Mouse (Mus musculus) kidney, embryonic 14.5 days (tissue): ENCODE measurements around the gene Nyap2. TPM values are rescaled to one million over a fixed set of nuclear protein-coding genes. Genes with fewer than 3 reads are reported as not detected.

ENCODE experiments used
- ATAC-seq: fragments of 200-750 bp; cut with Nextera tagmentation; 2 replicates; pipeline ENCODE4 v1.8.0; 2017; ENCODE audit warnings: moderate number of reproducible peaks, mild to moderate bottlenecking, moderate TSS enrichment, moderate library complexity; ENCODE audit not compliant: low FRiP score, low TSS enrichment
- H3K27ac ChIP-seq: fragments of 300-500 bp; sonication (generic); 2 replicates; pipeline ENCODE4 v1.5.1; 2014; ENCODE audit warnings: low read depth, mild to moderate bottlenecking, low read length, moderate library complexity, mixed read lengths
- H3K27me3 ChIP-seq: fragments of 300-500 bp; sonication (generic); 2 replicates; pipeline ENCODE4 v1.6.1; 2014; ENCODE audit warnings: mild to moderate bottlenecking, low read length; ENCODE audit not compliant: control insufficient read depth, insufficient read depth
- H3K36me3 ChIP-seq: fragments of 300-500 bp; sonication (generic); 2 replicates; pipeline ENCODE4 v1.6.1; 2014; ENCODE audit warnings: low read length, mixed read lengths; ENCODE audit not compliant: control insufficient read depth, insufficient read depth
- H3K4me1 ChIP-seq: fragments of 300-500 bp; sonication (generic); 2 replicates; pipeline ENCODE4 v1.6.1; 2014; ENCODE audit warnings: low read length, mixed read lengths; ENCODE audit not compliant: control insufficient read depth, insufficient read depth
- H3K4me2 ChIP-seq: fragments of 300-500 bp; sonication (generic); replicated peaks from 2 replicates; pipeline ENCODE4 v1.6.1; 2014; ENCODE audit warnings: low read depth, mild to moderate bottlenecking, low read length
- H3K4me3 ChIP-seq: fragments of 300-500 bp; sonication (generic); 2 replicates; pipeline ENCODE4 v1.5.1; 2014; ENCODE audit warnings: mild to moderate bottlenecking, low read length
- H3K9ac ChIP-seq: fragments of 300-500 bp; sonication (generic); 2 replicates; pipeline ENCODE4 v1.6.1; 2014; ENCODE audit warnings: low read depth, mild to moderate bottlenecking, low read length, moderate library complexity
- H3K9me3 ChIP-seq: fragments of 300-500 bp; sonication (generic); 2 replicates; pipeline ENCODE4 v1.6.1; 2016; ENCODE audit warnings: low read length; ENCODE audit not compliant: control insufficient read depth
- WGBS: fragments of 180-500 bp; shearing (Covaris S2); extraction: QIAGEN DNeasy Blood & Tissue Kit; methylation state at CpG from one replicate; pipeline ENCODE4 v1.1.7; 2014; 5-methylcytosine and 5-hydroxymethylcytosine counted together
- polyA plus RNA-seq: library from polyadenylated mRNA; unstranded; fragments of >200 nt; fragmentation: Nextera tagmentation; extraction: Ambion mirVana; gene quantifications from 2 replicates; pipeline ENCODE4 v1.2.1, GENCODE M21; 2014

Gene Nyap2
- polyA plus RNA-seq, 1 experiment from 2014 or later, result not detected

DNA sequence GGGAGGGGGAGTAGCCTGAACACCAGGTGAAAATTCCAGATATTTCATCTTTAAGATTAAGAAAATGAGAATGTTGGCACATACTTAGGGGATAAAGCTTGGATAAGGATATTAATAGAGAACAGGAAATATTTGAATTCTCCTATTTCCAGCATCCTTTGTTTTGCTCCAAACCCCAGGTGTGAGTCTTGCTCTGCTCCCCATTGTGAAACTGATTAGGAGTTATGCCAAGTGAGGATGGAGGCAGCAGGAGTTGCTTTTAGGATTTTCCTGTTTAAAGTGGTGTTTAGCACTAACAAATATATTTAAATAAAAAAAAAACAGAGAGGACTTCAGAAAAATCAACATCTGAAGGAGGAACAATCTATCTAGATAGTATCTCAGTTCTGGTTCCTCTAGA, 68.8 kb downstream of the Nyap2 start:
- no peak overlapping the region for H3K27ac ChIP-seq
- H3K9me3 ChIP-seq, result no peaks in the 10 kb centered on the region
- no peaks in the 10 kb centered on the region for H3K4me1 ChIP-seq
- no peak for ATAC-seq
- H3K4me3 ChIP-seq, result no peak overlapping the region
- no peak overlapping the region for H3K4me2 ChIP-seq
- no peak overlapping the region for H3K9ac ChIP-seq
- H3K36me3 ChIP-seq, result no peaks in the 10 kb centered on the region
- H3K27me3 ChIP-seq, result no peaks in the 10 kb centered on the region

DNA sequence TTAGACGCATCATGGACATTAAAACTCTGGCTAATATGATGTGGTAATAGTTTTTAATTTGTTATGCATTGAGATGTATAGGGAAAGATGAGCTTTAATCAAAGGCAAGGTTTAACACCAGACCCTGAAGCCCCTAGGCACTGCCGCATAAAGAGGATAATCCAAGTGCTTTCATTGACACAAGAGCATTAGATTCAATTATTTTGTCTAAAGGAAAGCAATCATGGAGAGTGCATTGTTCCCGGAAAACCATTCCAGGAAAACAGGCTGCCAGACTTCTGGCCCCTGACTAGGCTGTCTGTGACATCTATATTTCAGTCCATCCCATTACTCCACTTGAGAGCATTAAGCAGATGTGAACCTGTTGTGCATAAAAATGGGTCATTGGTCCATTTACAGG, 92.5 kb downstream of the Nyap2 start:
- ATAC-seq, result no peak
- Histone ChIP-seq H3K9ac (no peak overlapping the region), H3K27ac (no peak overlapping the region), H3K9me3 (no peaks in the 10 kb centered on the region), H3K4me1 (no peaks in the 10 kb centered on the region), H3K36me3 (no peaks in the 10 kb centered on the region), H3K27me3 (no peaks in the 10 kb centered on the region), H3K4me3 (no peak overlapping the region), H3K4me2 (no peak overlapping the region)
- WGBS, result 76% methylated on average over 3 of the region's 3 CpGs

DNA sequence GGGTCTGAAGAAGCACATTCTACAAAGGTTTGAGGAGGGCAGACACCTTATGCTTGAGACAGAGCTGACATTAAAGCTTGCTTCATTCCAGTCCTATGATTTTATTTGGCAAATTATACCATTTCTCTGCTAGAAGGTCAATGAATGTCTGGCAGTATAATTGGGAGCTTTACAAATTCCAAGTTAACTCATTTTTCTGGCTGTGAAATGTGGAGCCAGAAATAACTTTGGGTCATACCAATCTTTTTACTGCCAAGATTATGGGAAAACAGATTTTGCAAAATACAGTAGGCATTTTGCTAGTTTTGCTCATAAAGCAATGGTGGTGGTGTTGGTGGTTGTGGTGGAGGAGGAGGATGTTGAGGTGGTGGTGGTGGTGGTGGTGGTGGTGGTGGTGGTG, 96.0 kb downstream of the Nyap2 start:
- no peak for ATAC-seq
- Histone ChIP-seq H3K27ac (no peak overlapping the region), H3K9me3 (no peaks in the 10 kb centered on the region), H3K4me3 (no peak overlapping the region), H3K4me2 (no peak overlapping the region), H3K27me3 (no peaks in the 10 kb centered on the region), H3K9ac (no peak overlapping the region), H3K36me3 (no peaks in the 10 kb centered on the region), H3K4me1 (no peaks in the 10 kb centered on the region)

DNA sequence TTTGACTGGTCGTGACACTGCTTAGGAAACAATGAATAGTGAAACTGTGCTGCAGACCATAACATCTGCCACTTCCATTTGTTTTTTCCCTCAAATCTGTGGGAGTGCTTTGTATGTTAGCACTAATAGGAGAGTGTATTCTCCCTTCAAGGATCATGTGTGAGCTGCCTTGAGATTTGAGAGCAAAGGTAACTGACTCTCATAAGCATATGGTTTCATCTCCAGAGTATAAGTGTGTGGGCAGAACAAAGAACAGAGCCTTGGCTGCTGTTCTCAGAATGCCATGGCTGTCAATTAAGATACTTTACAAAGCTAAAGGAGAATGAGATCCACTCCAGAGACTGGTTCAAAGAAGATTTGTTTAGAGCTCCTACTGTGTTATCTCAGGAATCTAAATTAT, 96.6 kb downstream of the Nyap2 start:
- Histone ChIP-seq H3K4me2 (no peak overlapping the region), H3K4me1 (no peaks in the 10 kb centered on the region), H3K9me3 (no peaks in the 10 kb centered on the region), H3K36me3 (no peaks in the 10 kb centered on the region), H3K27me3 (no peaks in the 10 kb centered on the region), H3K27ac (no peak overlapping the region), H3K4me3 (no peak overlapping the region), H3K9ac (no peak overlapping the region)
- ATAC-seq, result no peak
- 87% methylated on average over 1 of the region's 1 CpGs for WGBS

DNA sequence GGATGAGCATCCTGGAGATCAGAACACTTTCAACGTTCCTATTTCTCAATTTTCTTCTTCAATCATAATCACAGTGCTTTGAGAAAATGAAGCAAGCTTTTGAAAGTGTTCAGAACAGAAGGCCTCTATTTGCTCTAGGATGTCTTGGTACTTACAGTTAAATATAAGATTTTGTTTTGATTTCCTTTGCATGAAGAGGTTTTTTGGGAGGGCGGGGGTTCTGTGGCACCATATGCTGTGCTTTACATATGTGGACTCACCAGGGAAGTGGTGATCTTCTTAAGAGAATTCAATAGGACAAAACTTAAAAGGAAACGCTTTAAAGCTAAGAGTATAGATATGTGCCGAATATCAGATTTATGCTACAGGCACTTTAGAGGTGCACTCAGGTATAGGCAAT, 103.0 kb downstream of the Nyap2 start:
- no peak for ATAC-seq
- WGBS, result 93% methylated on average over 4 of the region's 4 CpGs
- Histone ChIP-seq H3K27ac (no peak overlapping the region), H3K4me3 (no peak overlapping the region), H3K27me3 (no peaks in the 10 kb centered on the region), H3K4me1 (no peaks in the 10 kb centered on the region), H3K9me3 (no peaks in the 10 kb centered on the region), H3K4me2 (no peak overlapping the region), H3K9ac (no peak overlapping the region), H3K36me3 (no peaks in the 10 kb centered on the region)

DNA sequence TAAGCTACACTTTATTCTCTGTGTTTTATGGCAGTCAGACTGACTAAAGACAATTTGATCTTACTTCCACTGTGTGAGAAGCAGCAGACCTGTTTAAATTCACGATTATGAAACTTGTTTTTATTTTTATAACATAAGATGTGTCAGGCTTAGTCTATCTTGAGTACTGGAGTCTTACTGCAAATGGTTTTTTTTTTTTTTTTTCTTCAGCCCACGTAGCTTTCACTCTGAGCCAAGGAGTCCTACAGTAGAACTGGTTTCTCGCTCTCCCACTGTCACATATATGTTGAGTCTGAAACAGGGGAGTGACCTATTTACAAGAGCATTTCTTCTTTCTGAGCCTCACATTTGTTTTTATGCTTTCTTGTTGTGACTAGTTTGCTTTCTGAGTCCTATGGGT, 103.9 kb downstream of the Nyap2 start:
- Histone ChIP-seq H3K9me3 (no peaks in the 10 kb centered on the region), H3K27me3 (no peaks in the 10 kb centered on the region), H3K9ac (no peak overlapping the region), H3K4me3 (no peak overlapping the region), H3K27ac (no peak overlapping the region), H3K4me2 (no peak overlapping the region), H3K4me1 (no peaks in the 10 kb centered on the region), H3K36me3 (no peaks in the 10 kb centered on the region)
- ATAC-seq, result no peak
- 72% methylated on average over 3 of the region's 3 CpGs for WGBS

DNA sequence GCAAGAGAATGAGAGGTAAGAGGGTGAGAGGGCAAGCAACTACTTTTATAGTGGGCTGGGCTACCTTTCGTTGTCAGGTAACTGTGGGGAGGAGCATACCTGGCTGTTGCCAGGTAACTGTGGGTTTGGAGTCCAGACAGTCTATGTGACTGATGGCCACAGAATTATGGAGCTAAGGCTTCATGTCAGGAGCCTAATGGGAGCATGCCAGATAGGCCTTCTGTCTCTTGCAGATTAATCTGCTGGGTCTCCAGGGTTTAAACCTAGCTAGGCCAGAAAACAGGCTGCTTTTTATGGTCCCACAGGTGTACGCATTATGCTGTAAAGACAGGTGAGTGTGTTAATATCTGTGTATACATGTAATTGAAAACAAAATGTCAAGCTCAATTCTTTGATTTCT, 132.8 kb downstream of the Nyap2 start:
- no peak for ATAC-seq
- Histone ChIP-seq H3K4me1 (no peaks in the 10 kb centered on the region), H3K36me3 (no peaks in the 10 kb centered on the region), H3K27me3 (no peaks in the 10 kb centered on the region), H3K9ac (no peak overlapping the region), H3K9me3 (no peaks in the 10 kb centered on the region), H3K27ac (no peak overlapping the region), H3K4me3 (no peak overlapping the region), H3K4me2 (no peak overlapping the region)
- WGBS, result 85% methylated on average over 2 of the region's 2 CpGs

DNA sequence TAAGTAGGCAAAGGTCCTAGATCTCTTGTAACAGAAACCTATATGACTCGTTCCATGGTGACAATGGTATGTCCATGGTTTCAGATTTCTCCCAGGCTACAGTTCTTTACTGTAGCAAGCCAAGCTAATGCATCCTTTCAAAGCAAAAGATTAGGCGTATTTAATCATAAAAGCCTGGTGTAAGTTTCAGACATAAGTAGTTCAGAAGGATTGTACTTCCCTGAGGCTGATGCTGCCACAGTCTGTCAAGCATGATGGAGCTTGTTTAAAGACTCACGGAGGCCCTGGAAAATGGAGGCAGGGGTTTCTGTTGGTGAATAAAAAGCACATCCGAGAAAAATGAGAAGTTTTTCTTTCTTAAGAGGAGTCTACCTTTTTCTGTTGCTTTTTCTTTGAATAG, 134.7 kb downstream of the Nyap2 start:
- Histone ChIP-seq H3K4me2 (no peak overlapping the region), H3K4me1 (no peaks in the 10 kb centered on the region), H3K9me3 (no peaks in the 10 kb centered on the region), H3K4me3 (no peak overlapping the region), H3K27ac (no peak overlapping the region), H3K27me3 (no peaks in the 10 kb centered on the region), H3K9ac (no peak overlapping the region), H3K36me3 (no peaks in the 10 kb centered on the region)
- 52% methylated on average over 4 of the region's 4 CpGs for WGBS
- ATAC-seq, result no peak

DNA sequence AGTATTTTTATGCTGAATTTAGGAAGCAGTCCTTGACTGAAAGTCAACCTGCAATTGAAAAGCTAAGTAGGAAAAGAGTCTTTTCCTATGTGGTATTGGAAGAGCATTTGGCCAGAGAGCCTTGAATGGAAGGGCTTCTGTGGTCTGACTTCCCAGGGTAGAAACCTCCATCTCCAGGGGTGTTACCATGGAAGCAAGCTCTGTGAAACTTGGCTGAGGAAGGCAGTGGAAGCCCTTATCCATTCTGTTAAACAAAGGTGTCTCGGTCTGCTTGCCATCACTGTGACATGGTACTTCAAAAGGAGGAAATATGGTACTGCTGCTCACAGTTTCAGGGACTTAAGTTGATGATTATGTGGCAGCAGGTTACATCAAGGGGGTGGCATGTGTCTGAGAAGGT, 143.0 kb downstream of the Nyap2 start:
- H3K4me2 ChIP-seq, result no peak overlapping the region
- no peaks in the 10 kb centered on the region for H3K27me3 ChIP-seq
- H3K4me1 ChIP-seq, result no peaks in the 10 kb centered on the region
- H3K9ac ChIP-seq, result no peak overlapping the region
- H3K4me3 ChIP-seq, result no peak overlapping the region
- no peak for ATAC-seq
- 82% methylated on average over 1 of the region's 1 CpGs for WGBS
- H3K27ac ChIP-seq, result no peak overlapping the region
- H3K9me3 ChIP-seq, result no peaks in the 10 kb centered on the region
- no peaks in the 10 kb centered on the region for H3K36me3 ChIP-seq
